Mouse (Mus musculus) embryonic facial prominence, embryonic 11.5 days (tissue): Measurements from ENCODE around the gene Blvrb. TPM values are rescaled to one million over a fixed set of nuclear protein-coding genes. Genes with fewer than 3 reads are reported as not detected.

ENCODE experiments used
- ATAC-seq: fragments of 200-750 bp; cut with Nextera tagmentation; replicated peaks from 2 replicates; pipeline ENCODE4 v1.8.0; 2017; ENCODE audit warnings: low read depth; ENCODE audit not compliant: insufficient number of reproducible peaks, low FRiP score, low TSS enrichment
- DNase-seq: peaks from one replicate; pipeline ENCODE4 v3.0.0-alpha.2; 2015; ENCODE audit warnings: low spot score
- H3K27ac ChIP-seq: fragments of 300-500 bp; sonication (generic); replicated peaks from 2 replicates; pipeline ENCODE4 v1.5.1; 2014; ENCODE audit warnings: mild to moderate bottlenecking, low read depth, low read length, control low read depth
- H3K27me3 ChIP-seq: fragments of 300-500 bp; sonication (generic); 2 replicates; pipeline ENCODE4 v1.6.1; 2014; ENCODE audit warnings: mild to moderate bottlenecking, low read length, moderate library complexity, mixed read lengths; ENCODE audit not compliant: control insufficient read depth, insufficient read depth
- H3K36me3 ChIP-seq: fragments of 300-500 bp; sonication (generic); replicated peaks from 2 replicates; pipeline ENCODE4 v1.6.1; 2014; ENCODE audit warnings: low read depth, mild to moderate bottlenecking, low read length, moderate library complexity, mixed read lengths; ENCODE audit not compliant: control insufficient read depth, insufficient read depth
- H3K4me1 ChIP-seq: fragments of 300-500 bp; sonication (generic); 2 replicates; pipeline ENCODE4 v1.6.1; 2014; ENCODE audit warnings: low read length, mixed read lengths; ENCODE audit not compliant: control insufficient read depth, insufficient read depth
- H3K4me2 ChIP-seq: fragments of 300-500 bp; sonication (generic); 2 replicates; pipeline ENCODE4 v1.6.1; 2014; ENCODE audit warnings: low read depth, mild to moderate bottlenecking, control low read depth, low read length, moderate library complexity
- H3K4me3 ChIP-seq: fragments of 300-500 bp; sonication (generic); 2 replicates; pipeline ENCODE4 v1.5.1; 2014; ENCODE audit warnings: low read depth, low read length, control low read depth
- H3K9ac ChIP-seq: fragments of 300-500 bp; sonication (generic); replicated peaks from 2 replicates; pipeline ENCODE4 v1.6.1; 2014; ENCODE audit warnings: mild to moderate bottlenecking, control low read depth, low read length
- H3K9me3 ChIP-seq: fragments of 300-500 bp; sonication (generic); replicated peaks from 2 replicates; pipeline ENCODE4 v1.6.1; 2016; ENCODE audit warnings: mild to moderate bottlenecking, low read length, inconsistent platforms, mixed read lengths; ENCODE audit not compliant: control insufficient read depth
- WGBS: fragments of 180-500 bp; shearing (Covaris S2); extraction: QIAGEN DNeasy Blood & Tissue Kit; methylation state at CpG from one replicate; pipeline ENCODE4 v1.1.7; 2014; 5-methylcytosine and 5-hydroxymethylcytosine counted together
- polyA plus RNA-seq: library from polyadenylated mRNA; unstranded; fragments of >200 nt; fragmentation: Nextera tagmentation; extraction: Ambion mirVana; gene quantifications from 2 replicates; pipeline ENCODE4 v1.2.1, GENCODE M21; 2014

The Blvrb gene
- polyA plus RNA-seq, 1 experiment from 2014 or later, result 33.9 TPM

DNA sequence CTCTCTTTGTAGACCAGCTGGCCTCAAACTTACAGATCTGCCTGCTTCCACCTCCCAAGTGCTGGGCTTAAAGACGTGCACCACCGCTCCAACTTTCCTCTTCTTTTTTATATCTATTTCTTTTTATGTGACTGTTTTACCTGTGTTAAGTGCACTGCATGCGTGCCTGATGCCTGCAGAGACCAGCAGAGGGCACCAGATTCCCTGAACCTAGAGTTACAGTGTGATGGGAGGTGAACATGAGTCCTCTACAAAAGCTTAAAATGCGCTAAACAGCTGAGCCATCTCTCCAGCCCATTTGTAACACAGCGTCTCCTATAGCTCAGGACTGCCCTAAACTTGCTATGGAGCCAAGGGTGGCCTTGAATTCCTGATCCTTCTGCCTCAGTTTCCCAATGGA, 10.2 kb upstream of the Blvrb start:
- DNase-seq, result peak; percentile 55
- 61% methylated on average over 5 of the region's 5 CpGs for WGBS

DNA sequence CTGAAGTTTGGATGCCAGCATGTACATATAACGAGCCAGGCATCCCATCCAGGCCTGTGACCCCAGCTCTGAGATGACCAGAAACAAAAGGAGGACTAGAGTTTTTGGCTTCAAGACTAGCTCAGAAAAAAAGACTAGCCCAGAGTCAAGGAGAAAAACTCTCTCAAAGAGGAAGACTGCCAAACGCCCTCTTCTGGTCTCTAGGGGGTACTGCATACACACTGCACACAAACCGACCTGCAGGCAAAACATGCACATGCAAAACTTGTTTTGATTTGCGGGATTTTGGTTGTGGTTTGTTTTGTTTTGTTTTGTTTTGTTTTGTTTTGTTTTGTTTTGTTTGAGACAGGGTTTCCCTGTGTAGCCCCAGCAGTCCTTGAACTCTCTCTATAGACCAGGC, 7.8 kb upstream of the Blvrb start:
- Histone ChIP-seq H3K27me3 (no peaks in the 10 kb centered on the region), H3K27ac (no peak overlapping the region)
- DNase-seq, result no peak

More for the DNA sequence above, 10.2 kb upstream of the Blvrb start:
- Histone ChIP-seq H3K4me3 (no peak overlapping the region), H3K4me1 (no peaks in the 10 kb centered on the region), H3K27ac (no peak overlapping the region), H3K4me2 (no peak overlapping the region), H3K9ac (no peak overlapping the region), H3K27me3 (peaks cover 8% of the 10 kb centered on the region), H3K36me3 (no peaks in the 10 kb centered on the region), H3K9me3 (no peaks in the 10 kb centered on the region)
- ATAC-seq, result no peak

DNA sequence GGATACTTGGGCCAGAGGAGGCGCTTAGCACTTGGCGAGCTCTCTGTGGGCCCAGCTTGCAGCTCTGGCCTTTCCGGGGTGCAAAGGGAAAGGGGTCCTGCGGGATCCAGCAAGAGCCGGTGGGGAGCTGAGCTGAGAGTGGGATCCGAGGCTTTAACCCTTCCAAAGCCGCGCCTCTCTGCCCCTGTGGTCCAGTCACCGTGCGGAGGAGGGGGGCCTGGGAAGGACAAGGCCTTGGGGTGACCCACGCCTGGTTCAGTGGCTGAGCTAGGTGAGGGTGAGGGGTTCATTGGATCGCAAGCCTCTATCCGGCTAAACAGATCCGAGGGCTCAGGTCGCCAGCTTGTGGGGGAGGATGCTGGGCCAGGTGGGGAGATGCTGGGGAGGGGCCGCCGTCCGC, 1.7 kb upstream of the Blvrb start:
- no peaks in the 10 kb centered on the region for H3K4me1 ChIP-seq
- 1% methylated on average over 18 of the region's 18 CpGs for WGBS
- no peak overlapping the region for H3K27ac ChIP-seq
- ATAC-seq, result no peak
- no peaks in the 10 kb centered on the region for H3K36me3 ChIP-seq
- peaks cover 21% of the 10 kb centered on the region for H3K27me3 ChIP-seq
- H3K4me2 ChIP-seq, result peak overlapping the region; percentile 96
- H3K9ac ChIP-seq, result peak overlapping the region; percentile 64
- H3K9me3 ChIP-seq, result no peaks in the 10 kb centered on the region
- no peak for DNase-seq
- peak overlapping the region; percentile 51 for H3K4me3 ChIP-seq

More for the DNA sequence above, 7.8 kb upstream of the Blvrb start:
- Histone ChIP-seq H3K4me1 (no peaks in the 10 kb centered on the region), H3K4me3 (no peak overlapping the region), H3K9me3 (no peaks in the 10 kb centered on the region), H3K36me3 (no peaks in the 10 kb centered on the region), H3K4me2 (no peak overlapping the region), H3K9ac (no peak overlapping the region)
- 74% methylated on average over 4 of the region's 4 CpGs for WGBS
- ATAC-seq, result no peak

DNA sequence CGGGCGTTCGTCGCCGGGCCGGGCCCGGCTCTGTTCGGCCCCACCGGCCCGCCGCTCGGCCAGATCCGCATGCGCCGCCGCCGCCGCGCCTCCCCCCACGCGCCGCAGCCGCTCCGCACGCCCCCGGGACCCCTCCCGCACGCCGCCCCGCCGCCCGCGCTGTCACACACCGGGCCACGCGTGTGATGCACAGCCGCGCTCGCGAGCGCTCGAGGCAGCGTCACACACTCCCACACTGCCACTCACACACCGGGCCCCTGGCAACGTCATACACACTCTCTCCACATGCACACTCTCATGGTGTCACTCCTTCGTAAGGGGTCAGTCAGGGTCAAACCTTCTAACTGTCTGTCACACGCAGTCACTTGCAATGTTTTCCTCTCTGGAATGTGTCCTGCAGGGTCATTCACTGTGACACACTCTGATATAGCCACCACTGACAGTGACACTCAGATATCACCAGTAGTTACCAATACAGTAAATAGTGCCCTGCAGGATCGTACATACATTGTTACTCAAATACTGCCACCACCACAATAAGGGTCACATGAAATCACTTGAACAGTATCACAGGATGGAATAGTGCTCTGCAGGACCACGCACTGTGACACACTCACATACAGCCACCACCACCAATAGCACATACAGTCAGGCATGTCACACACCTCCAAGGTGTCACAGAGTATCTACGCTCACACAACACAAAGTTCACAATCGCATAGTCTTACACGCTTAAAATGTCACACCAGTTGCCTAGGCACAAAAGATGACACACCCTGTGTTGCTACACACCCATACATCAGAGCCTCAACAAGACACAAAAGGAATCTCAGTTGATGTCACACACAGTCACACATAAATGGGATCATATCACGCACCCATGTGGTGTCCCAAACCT, 1.0 kb upstream of the Blvrb start:
- H3K27me3 ChIP-seq, result peaks cover 21% of the 10 kb centered on the region
- peak; percentile 40 for ATAC-seq
- H3K9me3 ChIP-seq, result no peaks in the 10 kb centered on the region
- H3K4me2 ChIP-seq, result peak overlapping the region; percentile 96
- H3K36me3 ChIP-seq, result no peaks in the 10 kb centered on the region
- H3K4me1 ChIP-seq, result no peaks in the 10 kb centered on the region
- DNase-seq, result no peak
- H3K9ac ChIP-seq, result peak overlapping the region; percentile 64
- no peak overlapping the region for H3K27ac ChIP-seq
- WGBS, result 11% methylated on average over 31 of the region's 53 CpGs
- H3K4me3 ChIP-seq, result peak overlapping the region; percentile 51

DNA sequence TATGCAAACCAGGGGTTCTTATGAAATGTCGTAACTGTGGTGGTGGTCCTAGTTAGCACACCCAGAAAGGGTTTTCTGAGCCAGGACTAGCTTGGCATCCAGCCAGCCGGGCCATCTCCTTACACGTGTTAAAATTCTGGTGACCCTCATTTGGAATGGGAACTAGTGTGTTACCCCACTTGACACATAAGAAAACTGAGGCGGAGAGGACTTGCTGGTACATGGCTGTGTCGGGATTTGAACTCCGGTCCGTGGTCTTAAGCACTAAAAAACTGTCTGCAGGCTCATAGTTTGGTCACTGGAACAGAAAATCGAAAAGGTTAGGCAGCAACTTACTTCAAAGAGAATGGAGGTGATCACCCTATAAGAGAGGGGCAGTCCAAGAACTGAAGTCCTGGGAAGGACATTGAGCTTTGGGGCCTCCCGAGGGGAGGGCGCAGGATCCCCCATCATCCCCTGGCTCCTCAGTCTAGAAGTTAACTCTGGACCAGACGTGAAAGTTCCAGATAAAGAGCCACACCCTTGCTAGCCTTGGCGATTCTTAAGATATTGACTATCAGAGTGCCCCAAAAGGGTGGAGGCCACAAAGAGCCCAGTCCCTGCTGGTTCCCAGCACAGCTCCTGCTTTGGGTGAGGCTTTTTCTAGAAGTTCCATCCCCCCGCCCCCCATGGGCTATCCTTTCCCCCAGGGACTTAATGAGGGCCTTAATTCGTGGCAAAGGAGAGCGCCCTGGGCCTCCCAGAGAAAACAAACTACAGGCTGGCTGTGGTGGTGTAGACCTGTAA, 836 bp downstream of the Blvrb start:
- H3K4me3 ChIP-seq, result peak overlapping the region; percentile 52
- 53% methylated on average over 15 of the region's 15 CpGs for WGBS
- DNase-seq (no peak), ATAC-seq (no peak)
- H3K9ac ChIP-seq, result peak overlapping the region; percentile 62
- peaks cover 21% of the 10 kb centered on the region for H3K27me3 ChIP-seq
- no peak overlapping the region for H3K27ac ChIP-seq
- no peaks in the 10 kb centered on the region for H3K36me3 ChIP-seq
- H3K4me2 ChIP-seq, result peak overlapping the region; percentile 90
- no peaks in the 10 kb centered on the region for H3K4me1 ChIP-seq
- no peaks in the 10 kb centered on the region for H3K9me3 ChIP-seq

DNA sequence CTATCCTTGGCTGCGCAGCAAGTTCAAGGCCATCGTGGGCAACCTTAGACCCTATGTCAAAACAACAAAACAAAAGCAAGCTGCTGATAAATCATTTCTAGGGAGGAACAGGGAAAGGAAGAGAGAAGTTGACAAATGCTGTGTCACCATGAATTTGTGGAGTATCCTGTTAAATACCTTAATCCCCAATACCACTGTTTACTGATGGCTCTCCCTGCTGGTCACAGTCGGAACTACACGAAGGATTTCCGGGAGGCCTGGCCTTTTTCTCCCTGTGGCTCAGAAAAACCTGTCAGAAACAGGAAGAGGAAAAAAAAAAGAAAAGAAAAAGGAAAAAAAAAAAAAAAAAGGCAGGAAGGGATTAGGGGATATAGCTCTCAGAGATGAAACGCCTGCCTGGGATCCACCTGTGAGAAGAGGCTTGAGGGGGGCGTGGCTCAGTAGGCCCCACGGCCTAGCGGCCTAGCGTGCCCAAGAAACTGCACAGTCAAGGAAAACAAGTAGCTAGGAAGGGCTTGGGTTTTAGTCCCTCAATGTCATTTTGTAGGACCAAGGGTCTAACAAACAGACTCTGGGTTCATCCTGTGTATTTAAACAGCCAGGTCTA, 1.6 kb downstream of the Blvrb start:
- no peaks in the 10 kb centered on the region for H3K4me1 ChIP-seq
- no peak overlapping the region for H3K9ac ChIP-seq
- no peak overlapping the region for H3K27ac ChIP-seq
- H3K4me2 ChIP-seq, result no peak overlapping the region
- H3K27me3 ChIP-seq, result peaks cover 21% of the 10 kb centered on the region
- DNase-seq, result peak; percentile 76
- ATAC-seq, result no peak
- no peak overlapping the region for H3K4me3 ChIP-seq
- WGBS, result 59% methylated on average over 10 of the region's 10 CpGs
- no peaks in the 10 kb centered on the region for H3K9me3 ChIP-seq
- no peaks in the 10 kb centered on the region for H3K36me3 ChIP-seq

DNA sequence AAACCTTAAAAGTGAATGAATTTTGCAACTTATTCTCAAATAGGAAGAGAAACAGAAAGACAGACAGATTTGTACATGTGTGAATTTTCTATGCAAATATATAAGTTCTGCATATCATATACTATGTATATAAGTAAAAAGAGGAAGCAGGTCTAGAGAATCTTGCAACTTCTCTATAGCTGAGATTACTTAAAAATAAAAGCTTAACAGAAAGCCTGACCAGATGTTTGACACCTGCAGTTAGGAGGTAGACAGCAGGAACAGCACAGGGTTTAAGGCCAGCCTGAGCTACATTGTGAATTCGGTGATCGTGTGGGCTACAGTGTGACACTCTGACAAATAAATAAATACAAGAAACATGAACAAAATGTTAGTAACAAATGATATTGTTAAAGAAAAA, 3.6 kb downstream of the Blvrb start:
- H3K4me2 ChIP-seq, result no peak overlapping the region
- H3K9ac ChIP-seq, result no peak overlapping the region
- peaks cover 9% of the 10 kb centered on the region for H3K27me3 ChIP-seq
- H3K27ac ChIP-seq, result no peak overlapping the region
- ATAC-seq (no peak), DNase-seq (no peak)
- no peaks in the 10 kb centered on the region for H3K4me1 ChIP-seq
- no peaks in the 10 kb centered on the region for H3K36me3 ChIP-seq
- no peak overlapping the region for H3K4me3 ChIP-seq
- 95% methylated on average over 2 of the region's 2 CpGs for WGBS
- H3K9me3 ChIP-seq, result no peaks in the 10 kb centered on the region
